ENCODE assay signal across 23 mouse cellular contexts in the genomic region with DNA sequence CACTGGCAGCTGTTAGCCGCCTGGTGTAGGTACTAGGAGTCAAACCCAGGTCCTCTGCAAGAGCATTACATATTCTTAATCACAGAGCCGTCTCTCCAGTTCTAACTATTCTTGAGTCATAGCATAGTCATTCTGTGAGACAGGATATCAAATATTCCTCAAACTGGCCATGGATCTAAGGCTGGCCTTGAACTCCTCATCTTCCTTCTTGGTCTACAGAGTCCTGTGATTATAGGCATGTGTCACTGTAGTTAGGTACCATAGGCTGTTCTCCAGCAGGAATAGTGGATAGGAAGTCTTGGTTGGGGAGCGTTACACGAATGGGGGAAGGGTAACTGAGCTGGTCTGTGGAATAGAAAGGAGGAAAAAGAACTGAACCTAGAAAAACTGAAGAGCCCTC. TPM values are rescaled to one million over a fixed set of nuclear protein-coding genes. Genes with fewer than 3 reads are reported as not detected.
"Had no signal": no experiment of that assay in that cellular context is flagged by ENCODE, and none has a peak within 500 bp of the region (broad histone marks: within the 10 kb centered on the region; RNA-seq: fewer than 3 reads in every experiment).

No protein-coding gene starts in this region.

- H3K9me3 ChIP-seq: lung, embryonic 15.5 days; megakaryocyte, embryonic 14.5 days; midbrain, embryonic 13.5 days; midbrain, embryonic 15.5 days; neural tube, embryonic 12.5 days; stomach, embryonic 15.5 days had no signal

- DNase-seq: lung, adult 2 months; lung, postnatal 14 days; lung, postnatal 36 days; right cerebral cortex, postnatal 14 days; thymus, adult 2 months; thymus, postnatal 25 days; thymus, postnatal 4 days had no signal

- H3K9ac ChIP-seq: lung, embryonic 15.5 days; midbrain, embryonic 13.5 days; midbrain, embryonic 15.5 days; neural tube, embryonic 12.5 days; stomach, embryonic 15.5 days had no signal

- H3K4me2 ChIP-seq: lung, embryonic 15.5 days; midbrain, embryonic 11.5 days; midbrain, embryonic 13.5 days; midbrain, embryonic 15.5 days; neural tube, embryonic 12.5 days; stomach, embryonic 15.5 days had no signal

- H3K4me3 ChIP-seq: lung, embryonic 15.5 days; megakaryocyte, embryonic 14.5 days; midbrain, embryonic 13.5 days; midbrain, embryonic 15.5 days; neural tube, embryonic 12.5 days; stomach, embryonic 15.5 days had no signal

- ATAC-seq: lung, postnatal 0 days; midbrain, embryonic 13.5 days; midbrain, embryonic 15.5 days had no signal

- H3K27ac ChIP-seq: lung, embryonic 15.5 days; macrophage; midbrain, embryonic 13.5 days; midbrain, embryonic 15.5 days; neural tube, embryonic 12.5 days; stomach, embryonic 15.5 days; stomach, postnatal 0 days had no signal

- H3K36me3 ChIP-seq: lung, embryonic 15.5 days; midbrain, embryonic 13.5 days; midbrain, embryonic 15.5 days; neural tube, embryonic 12.5 days; stomach, embryonic 15.5 days had no signal

- H3K27me3 ChIP-seq: lung, embryonic 15.5 days; midbrain, embryonic 15.5 days; stomach, embryonic 15.5 days had no signal

RNA-seq across cellular contexts. Expression of a gene that starts 1.7 kb away (rescaled TPM):
- total RNA-seq: megakaryocyte progenitor cell, adult 5-6 weeks; midbrain, postnatal 0 days; monocyte, adult 5-6 weeks; neutrophil, adult 5-6 weeks had no signal
- polyA plus RNA-seq: lung, adult 2 months; lung, embryonic 15.5 days; lung, postnatal 0 days; macrophage; midbrain, embryonic 11.5 days; midbrain, embryonic 13.5 days; midbrain, embryonic 15.5 days; midbrain, postnatal 0 days; neural tube, embryonic 12.5 days; neural tube, embryonic 14.5 days; spleen, adult 2 months; stomach, embryonic 15.5 days; stomach, postnatal 0 days; thymus, adult 2 months had no signal

RNA-seq across cellular contexts. Expression of a gene that starts 2.6 kb away (rescaled TPM):
- polyA plus RNA-seq: macrophage had no signal

RNA-seq across cellular contexts. Expression of a gene that starts 6.0 kb away (rescaled TPM):
- total RNA-seq: megakaryocyte progenitor cell, adult 5-6 weeks; midbrain, postnatal 0 days; monocyte, adult 5-6 weeks; neutrophil, adult 5-6 weeks had no signal
- polyA plus RNA-seq: lung, adult 2 months; lung, embryonic 15.5 days; lung, postnatal 0 days; macrophage; midbrain, embryonic 11.5 days; midbrain, embryonic 13.5 days; midbrain, embryonic 15.5 days; midbrain, postnatal 0 days; neural tube, embryonic 12.5 days; neural tube, embryonic 14.5 days; spleen, adult 2 months; stomach, embryonic 15.5 days; stomach, postnatal 0 days; thymus, adult 2 months had no signal

RNA-seq across cellular contexts. Expression of a gene that starts 23.9 kb away (rescaled TPM):
- total RNA-seq: monocyte, adult 5-6 weeks had no signal
